Mouse (Mus musculus) brain, embryonic 18.5 days (tissue): ENCODE measurements around the gene Nrxn2.

Experiments
- DNase-seq: peaks from one replicate; pipeline ENCODE4 v3.0.0-alpha.2; 2012; ENCODE audit warnings: low read depth, low spot score

Gene Nrxn2

GRCm38 (mm10) chr19:6452030-6452494 is 33.5 kb downstream of the Nrxn2 start:
- DNase-seq, result peak; percentile 69

- DNase-seq, result no peak
Measured at GRCm38 (mm10) chr19:6452672-6453310, 34.3 kb downstream of the Nrxn2 start.

- no peak for DNase-seq
Measured at GRCm38 (mm10) chr19:6453349-6453748, 34.8 kb downstream of the Nrxn2 start.

GRCm38 (mm10) chr19:6454041-6454720 is 35.6 kb downstream of the Nrxn2 start:
- DNase-seq, result no peak

GRCm38 (mm10) chr19:6459504-6459903 is 41.0 kb downstream of the Nrxn2 start:
- DNase-seq, result no peak

- DNase-seq, result no peak
Measured at GRCm38 (mm10) chr19:6462841-6463240, 44.3 kb downstream of the Nrxn2 start.

- no peak for DNase-seq
Measured at GRCm38 (mm10) chr19:6464306-6465071, 46.0 kb downstream of the Nrxn2 start.

DNA sequence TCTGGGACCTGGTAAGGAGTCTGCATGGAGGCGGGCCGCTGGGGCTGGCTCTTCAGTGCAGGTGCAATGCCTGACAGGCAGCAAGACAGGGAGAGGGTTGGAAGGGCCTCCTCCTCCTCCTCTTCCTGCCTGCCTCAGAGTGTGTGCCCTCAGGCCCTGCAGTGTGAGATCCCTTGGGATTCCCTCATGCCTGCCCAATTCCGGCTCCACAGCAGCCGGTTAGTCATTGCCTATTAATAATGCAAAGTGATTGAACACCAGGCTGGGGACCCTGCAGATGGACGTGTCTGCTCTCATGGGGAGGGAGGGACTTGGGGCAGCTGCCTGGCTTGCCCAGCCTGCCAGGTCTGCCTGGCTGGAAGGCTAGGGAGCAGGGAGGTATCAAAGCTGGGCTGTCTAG is 46.6 kb downstream of the Nrxn2 start:
- no peak for DNase-seq

DNA sequence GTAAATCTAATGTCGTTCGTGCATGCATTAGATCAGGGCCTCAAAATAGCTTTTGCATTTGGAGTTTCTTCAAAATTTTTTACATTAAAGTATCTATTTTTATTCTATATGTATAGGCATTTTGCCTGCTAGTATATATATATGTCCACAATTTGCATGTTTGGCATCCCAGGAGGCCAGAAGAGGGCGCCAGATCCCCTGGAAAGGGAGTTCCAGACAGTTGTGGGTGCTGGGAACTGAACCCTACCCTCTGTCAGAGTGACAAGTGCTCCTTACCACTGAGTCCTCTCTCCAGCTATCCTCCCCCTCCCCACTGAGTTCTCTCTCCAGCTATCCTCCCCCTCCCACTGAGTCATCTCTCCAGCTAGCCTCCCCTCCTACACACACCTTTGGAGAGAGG is 48.4 kb downstream of the Nrxn2 start:
- no peak for DNase-seq

DNA sequence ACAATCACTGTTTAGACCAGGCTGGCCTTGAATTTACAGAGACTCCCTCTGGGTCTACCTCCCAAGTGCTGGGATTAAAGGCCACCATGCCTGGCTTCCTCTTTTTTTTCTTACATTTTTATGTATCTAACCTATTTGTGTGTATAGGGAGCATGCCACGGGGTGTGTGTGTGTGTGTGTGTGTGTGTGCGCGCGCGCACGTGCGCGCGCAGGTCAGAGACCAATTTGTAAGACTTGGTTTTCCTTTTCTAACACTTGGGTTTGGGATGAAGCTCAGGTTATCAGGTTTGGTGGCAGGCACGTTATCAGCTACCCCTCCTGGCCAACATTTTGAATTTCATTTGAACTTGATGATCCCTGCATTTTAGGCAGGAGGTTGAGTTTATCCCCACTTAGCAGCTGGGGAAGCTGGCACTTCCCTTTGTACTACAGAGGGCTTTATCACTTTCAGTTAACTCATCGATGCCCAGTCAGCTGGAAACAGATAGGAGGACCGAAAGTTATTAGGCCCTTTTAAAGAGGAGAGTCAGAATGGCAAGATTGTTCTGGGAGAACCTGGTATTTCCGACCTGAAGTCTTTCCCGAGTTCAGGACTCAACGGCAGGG is 48.9 kb downstream of the Nrxn2 start:
- DNase-seq, result no peak

GRCm38 (mm10) chr19:6471630-6472029 is 53.1 kb downstream of the Nrxn2 start:
- DNase-seq, result no peak

- no peak for DNase-seq
Measured at GRCm38 (mm10) chr19:6472821-6473220, 54.3 kb downstream of the Nrxn2 start.

DNA sequence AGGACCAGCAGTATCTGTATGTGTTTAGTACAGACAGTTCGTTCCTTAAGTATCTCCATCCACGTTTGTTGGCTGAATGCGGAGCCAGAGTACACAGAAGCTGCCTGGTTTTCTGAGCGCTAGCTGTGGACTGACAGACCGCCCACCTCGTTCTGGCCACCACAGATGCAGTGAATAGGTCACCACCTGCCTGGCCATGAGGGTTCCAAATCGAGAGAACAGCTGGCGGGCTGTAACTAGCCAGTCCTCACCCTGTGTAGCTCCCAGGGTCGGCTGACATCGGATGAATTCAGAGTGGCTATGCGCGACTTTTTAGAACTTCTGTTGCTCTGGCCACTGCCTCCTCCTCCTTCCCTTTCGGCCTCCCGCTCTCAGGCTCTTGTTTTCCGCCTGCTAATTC is 56.2 kb downstream of the Nrxn2 start:
- no peak for DNase-seq

DNA sequence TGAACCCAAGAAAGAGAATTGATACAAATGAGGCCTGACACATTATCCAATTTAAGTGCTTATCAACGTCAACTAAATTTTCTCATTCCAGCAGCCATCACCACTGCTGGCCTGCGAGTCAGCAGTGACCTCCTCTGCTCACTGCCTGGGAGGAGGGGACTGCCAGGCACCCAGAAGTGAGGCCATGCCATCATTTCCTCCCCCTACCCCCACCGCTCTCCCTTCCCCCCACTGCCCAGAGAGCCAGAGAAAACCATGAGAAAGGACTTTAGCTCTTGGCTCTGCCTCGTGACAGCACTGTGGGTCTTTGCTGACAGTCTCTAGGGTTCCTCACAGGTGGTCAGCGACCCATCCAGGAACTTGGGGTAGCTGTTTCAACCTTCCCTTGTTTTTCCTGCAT is 56.6 kb downstream of the Nrxn2 start:
- DNase-seq, result no peak

DNA sequence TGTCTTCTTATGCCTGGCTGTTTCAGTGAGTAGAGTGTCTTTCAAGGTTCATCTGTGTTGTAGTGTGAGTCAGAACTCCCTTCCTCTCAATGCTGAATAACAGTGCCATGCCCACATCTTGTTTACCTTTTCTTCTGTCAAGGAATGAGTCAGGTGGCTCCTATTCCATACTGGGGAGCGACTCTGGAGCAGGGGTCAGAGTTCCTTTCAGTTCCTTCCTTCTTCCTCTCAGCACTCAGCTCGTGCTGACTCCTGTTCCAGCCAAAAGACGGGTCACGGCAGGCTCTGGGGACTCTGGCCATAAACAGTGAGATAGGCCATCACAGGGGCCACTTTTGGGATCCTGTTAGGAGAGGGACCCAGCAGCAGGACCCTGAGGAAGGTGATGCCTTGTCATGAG is 58.5 kb downstream of the Nrxn2 start:
- no peak for DNase-seq

- no peak for DNase-seq
Measured at GRCm38 (mm10) chr19:6478566-6478965, 60.0 kb downstream of the Nrxn2 start.

DNA sequence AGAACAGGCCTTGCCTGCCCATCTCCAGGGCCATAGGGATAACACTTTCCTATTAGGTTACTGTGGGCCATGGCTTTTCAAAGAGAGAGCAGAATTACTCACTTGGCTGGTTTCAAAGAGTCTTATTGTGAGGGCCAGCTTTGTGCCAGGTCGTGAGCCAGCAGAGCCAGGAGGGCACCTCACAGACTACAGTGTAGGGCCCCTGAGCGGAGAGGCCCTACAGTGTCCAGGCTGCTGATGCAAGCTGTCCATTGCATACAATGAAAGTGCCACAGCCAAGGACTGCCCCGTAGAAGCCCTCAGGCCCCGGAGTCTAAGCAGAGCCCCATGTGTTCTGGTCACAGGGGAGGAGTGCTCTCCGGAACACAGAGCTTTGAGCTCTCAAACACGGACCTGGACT is 64.4 kb downstream of the Nrxn2 start:
- DNase-seq, result no peak

- DNase-seq, result no peak
Measured at GRCm38 (mm10) chr19:6485059-6485630, 66.6 kb downstream of the Nrxn2 start.

DNA sequence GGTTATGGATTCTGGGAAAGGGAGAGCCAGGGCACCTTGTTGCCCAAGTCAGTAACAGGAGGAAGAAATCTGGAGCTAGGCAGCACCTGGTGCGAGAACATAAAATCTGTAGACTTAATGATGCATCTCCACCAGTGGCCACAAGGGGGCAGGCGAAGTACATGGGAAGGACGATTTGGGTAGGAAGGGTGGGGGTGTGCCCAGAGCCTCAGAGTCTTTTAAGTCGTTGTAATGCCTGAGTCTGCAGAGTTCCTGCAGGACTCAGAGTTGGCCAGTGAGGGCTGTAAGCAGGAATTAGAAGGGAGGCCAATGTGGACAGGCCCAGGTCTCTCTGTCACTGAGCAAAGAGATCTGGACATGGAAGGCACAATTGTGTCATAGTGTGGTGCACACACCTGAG is 70.5 kb downstream of the Nrxn2 start:
- DNase-seq, result peak; percentile 71

DNA sequence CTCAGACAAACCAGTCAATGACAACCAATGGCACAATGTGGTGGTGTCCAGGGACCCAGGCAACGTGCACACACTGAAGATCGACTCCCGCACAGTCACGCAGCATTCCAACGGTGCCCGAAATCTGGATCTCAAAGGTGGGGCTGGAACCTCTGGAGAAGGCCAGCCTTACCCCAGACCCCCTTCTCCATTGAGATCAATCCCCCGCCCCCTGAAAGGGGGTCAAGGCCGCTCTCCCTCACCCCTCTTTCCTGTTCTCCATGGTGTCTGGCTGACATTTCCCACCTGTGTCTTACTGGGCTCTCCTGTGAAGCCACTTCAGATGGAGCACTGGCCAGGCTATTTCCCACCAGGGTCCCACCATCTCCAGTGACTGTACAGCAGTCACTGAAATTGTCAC is 73.0 kb downstream of the Nrxn2 start:
- DNase-seq, result no peak

- no peak for DNase-seq
Measured at GRCm38 (mm10) chr19:6492124-6492523, 73.6 kb downstream of the Nrxn2 start.

DNA sequence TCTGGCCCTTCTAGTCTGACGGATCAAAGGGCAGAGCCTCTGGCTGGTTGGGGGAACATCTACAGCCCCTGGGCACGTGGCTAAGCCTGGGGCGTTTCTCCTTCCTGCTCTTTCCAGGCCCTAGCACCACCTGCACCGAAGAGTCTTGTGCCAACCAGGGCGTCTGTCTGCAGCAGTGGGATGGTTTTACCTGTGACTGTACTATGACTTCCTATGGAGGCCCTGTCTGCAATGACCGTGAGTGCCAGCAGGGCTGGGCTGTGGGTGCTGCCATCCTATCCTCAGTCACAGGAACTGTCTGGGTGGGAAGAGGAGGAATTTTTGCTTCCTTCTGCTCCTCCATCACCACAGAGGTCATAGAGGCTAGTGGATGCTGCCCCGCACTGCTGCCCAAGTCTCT is 74.7 kb downstream of the Nrxn2 start:
- DNase-seq, result no peak
